Mouse (Mus musculus) testis, adult 2 months (tissue): ENCODE data around the gene Olfr959.

Source experiments
- CTCF ChIP-seq: fragments of 200-500 bp; IDR thresholded peaks from 2 replicates; pipeline ENCODE4 v1.5.1; 2012; ENCODE audit warnings: low read depth, mild to moderate bottlenecking, inconsistent platforms, low read length, moderate library complexity; ENCODE audit not compliant: control insufficient read depth, insufficient read depth, insufficient replicate concordance
- POLR2A ChIP-seq: fragments of 200-500 bp; IDR thresholded peaks from 2 replicates; pipeline ENCODE4 v1.6.1; 2012; ENCODE audit warnings: low read depth, mild to moderate bottlenecking, inconsistent platforms, low read length, moderate library complexity; ENCODE audit not compliant: control insufficient read depth

GRCm38 (mm10) chr9:39557529-39558348 lies 17.6 kb downstream of the Olfr959 start:
- TF ChIP-seq POLR2A (no peak), CTCF (no peak)
